Mouse (Mus musculus): ENCODE measurements around the gene Wdr5b.

The Wdr5b gene

DNA sequence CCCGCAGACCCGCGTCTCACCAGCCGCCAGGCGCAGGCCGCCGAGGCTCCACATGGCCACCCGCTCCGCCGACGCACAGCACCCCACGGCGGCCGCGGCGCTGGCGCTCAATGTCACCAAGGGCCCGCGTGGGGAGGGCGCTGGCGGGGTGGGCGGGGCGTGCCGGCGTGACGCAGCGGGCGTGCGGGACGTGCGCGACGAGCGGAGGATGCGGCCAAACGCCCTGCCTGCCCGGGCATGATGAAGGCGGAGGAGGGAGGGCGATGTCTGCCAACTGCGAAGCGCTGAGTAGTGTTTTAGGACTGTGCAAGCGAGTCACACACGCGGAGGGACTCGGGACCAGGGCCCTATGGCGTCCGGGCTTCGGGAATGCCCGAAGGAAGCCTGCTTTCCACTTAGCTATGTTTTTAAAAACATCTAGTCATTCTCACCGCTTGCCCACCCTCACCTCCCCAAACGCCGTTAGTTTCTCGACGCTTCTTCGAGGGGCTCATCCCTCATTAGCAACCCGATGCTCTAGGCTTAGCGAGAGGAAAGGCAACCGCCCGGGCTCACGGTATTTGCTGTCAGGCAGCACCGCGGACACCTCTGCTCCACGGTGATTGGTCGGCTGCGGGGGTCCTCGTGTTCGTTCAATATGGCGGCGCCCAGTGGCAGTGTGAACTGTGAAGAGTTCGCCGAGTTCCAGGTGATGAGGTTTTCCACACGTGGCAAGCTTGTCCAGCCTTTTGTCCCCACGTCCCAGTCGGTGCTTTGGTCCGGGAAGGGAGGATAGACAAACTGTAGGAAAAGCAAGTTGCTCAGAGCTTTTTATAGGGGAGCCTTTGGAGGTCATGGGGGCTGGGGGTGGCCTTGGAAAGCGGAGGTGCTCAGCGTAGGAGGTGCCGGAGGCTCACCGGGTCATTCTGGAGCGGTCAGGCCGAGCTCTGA is 30.7 kb downstream of the Wdr5b start, which contains the start of the genes Fam162a and Ccdc58:
Gene Fam162a (minus strand): TSS at position 145 of the 930 bp plus-strand sequence.
Gene Ccdc58 (plus strand): TSS at position 236 of the 930 bp plus-strand sequence.
- DNase-seq, result peak; percentile 93

DNA sequence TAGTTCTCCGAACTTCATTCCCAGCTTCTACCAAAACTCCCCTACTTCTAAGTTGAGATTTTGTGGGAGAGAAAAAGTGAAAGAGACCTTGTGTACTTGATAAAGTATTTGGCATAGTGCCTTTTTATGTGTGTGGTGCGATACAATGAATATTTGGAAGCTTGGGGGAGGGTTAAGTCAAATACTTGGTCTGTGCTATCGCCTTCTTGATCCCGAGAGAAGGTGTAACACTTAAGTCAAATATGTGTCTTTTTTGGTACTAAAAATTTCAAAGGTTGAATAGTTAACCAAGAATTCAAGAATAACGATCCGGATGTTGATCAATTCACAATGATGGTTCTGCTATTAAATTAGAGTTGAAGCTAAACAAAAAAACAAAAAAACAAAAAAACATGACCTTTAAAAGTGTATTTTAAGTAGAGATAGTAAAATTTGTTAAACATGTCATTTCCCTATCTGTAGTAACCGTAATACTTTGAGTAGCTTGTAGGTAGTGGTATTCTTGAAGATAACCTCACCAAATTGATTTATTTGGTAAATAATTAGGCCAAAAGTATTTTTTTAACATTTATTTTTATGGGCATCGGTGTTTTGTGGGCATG is 31.5 kb downstream of the Wdr5b start:
- no peak for DNase-seq

DNA sequence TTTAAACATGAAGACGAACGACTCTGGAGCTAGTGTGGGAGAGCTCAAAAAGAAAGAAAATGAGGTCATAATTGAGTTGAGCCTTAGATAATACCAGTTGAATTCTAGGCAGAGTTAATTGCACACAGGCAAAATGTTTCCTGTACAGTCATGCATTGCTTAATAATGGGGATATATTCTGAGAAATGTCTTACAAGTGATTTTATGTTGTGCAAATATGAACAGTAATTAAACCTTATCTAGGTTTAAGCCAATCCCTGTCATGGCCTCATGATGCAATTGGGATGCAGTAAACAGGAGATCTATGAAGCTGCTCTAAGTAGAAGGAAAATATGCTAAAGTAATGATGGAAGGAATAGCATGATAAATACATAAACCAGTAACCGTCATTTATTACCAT is 33.8 kb downstream of the Wdr5b start:
- DNase-seq, result no peak

DNA sequence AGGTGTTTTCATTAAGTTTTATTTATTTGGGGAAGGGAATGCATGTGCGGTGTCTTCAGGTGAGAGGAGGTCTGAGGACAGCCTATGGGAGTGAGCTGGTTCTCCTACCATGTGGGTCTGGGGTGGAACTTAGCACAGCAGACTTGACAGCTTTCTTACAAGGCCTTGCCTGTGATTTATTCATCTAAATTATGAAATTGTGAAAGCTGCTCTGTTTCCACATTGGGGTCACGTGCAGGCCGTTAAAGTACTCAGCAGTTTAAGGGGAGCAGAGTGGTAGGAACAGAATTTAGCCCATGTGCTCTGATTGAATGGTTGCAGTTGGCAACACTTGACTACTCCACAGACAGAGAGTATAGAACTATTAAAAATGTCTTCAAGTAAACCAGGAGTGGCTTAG is 38.9 kb downstream of the Wdr5b start:
- DNase-seq, result no peak

DNA sequence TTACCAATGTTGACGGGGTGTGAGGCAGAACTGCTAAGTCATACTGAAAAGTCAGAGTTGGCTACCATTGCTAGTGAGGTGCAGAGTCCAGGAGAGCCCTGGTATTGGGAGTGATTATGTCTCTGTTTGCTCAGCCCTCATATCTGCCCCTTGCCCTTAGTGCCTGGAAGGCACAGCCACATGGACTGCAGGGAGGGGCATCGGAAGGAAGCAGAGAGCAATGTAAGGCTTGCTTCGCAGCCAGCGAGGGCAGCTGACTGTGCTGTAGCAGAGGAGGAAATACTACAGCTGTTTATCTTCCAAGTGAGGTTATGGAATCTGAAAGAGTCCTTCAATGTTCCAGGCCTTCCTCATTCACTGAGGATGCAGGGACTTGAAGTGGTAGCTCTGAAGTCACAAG is 46.9 kb downstream of the Wdr5b start:
- DNase-seq, result no peak

DNA sequence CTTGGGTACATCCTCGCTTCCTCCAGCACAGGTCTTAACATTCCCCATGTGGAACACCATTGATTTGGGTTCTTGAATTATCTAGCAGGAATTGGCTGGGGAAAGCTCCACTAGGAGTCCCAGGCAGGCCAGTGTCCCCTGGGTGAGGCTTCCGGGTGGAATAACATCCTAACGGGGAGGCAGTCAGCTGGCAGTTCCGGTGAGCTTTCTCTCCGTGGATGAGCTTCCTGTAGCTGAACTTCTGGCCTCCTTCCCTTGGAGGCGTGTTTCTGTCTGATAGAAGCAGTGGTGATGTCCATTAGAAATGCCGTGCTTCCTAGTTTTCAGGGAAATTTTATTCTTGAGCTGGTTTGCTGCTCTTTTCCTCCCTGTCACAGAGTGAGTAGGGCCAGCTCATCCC is 48.1 kb downstream of the Wdr5b start:
- no peak for DNase-seq

DNA sequence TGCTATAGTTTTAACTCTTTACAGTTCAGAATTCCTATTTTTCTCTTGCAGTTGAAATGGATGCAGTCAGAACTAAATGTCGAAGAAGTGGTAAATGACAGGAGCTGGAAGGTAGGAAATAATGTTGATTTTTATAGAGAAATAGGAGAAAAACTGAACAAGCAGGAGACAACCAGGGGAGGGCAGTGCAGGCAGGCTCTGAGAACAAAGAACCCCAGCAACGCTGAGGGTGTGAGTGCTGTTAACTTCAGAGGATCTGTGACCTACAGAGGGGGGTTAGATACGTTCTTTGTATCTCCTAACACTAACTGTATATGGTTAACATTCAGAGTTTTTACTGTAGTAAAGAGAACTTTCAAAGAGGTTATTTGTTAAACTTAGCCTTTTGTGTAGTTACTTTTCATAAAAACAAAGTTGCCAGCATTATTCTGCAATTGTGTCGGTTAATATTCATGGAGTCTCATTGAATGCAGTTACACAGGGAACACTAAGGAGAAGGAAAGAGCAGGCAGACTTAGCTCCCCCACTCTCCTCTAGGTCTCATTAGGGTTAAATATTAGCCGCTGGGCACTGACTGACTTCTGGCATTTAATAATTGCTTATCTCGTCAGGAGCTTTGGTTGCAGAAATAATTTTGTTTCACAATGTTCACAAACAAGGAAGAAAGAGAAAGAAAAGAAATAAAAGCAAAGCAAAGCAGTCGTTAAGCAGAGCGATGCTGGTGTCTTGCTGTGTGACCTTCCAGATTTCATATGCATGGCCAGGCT is 49.0 kb downstream of the Wdr5b start:
- no peak for DNase-seq

DNA sequence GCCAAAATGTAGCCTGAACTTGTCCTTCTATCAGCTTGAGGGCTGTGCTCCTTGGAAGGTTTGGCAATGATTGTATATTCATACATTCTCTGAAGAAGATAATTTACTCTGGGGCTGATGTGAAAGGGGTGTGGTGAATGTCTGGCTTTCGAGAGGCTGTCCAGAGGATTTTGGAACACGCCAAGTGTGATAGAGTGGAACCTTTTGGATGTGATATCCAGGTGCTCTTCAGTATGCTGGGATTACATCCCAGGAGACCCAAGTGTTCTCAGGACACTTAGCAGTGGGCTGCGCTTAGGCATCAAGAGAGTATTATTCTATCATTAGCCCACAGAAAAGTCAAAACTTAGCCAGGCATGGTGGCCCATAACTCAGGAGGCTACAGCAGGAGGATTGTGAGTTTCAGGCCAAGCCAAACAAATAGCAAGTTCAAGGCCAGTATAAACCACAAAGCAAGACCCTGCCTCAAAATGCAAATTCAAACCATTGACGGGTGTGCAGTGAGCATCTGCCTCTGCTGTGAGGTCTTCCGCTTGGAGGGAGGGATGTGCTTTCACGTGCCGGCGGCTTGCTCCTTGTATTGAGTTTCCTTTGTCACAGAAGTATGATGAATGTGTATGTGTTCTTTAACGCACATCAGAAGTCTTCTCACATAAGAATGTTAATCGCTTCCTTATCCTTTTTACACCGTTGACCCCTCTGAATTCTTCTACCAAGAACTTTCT is 50.0 kb downstream of the Wdr5b start:
- DNase-seq, result no peak

Data from cerebellum, adult 9-10 months (tissue).